Mouse (Mus musculus) cortical plate, adult 2 months (tissue): Measurements from ENCODE around the gene Aggf1.

Experiments
- CTCF ChIP-seq: fragments of 200-500 bp; IDR thresholded peaks from 2 replicates; pipeline ENCODE4 v1.5.1; 2011; ENCODE audit warnings: mild to moderate bottlenecking, control low read depth, low read length; ENCODE audit not compliant: insufficient read depth; ENCODE audit errors: extremely low read depth
- POLR2A ChIP-seq: fragments of 200-500 bp; IDR thresholded peaks from 2 replicates; pipeline ENCODE4 v1.6.1; 2011; ENCODE audit warnings: mild to moderate bottlenecking, low read length, control low read depth; ENCODE audit not compliant: insufficient read depth; ENCODE audit errors: extremely low read depth

DNA sequence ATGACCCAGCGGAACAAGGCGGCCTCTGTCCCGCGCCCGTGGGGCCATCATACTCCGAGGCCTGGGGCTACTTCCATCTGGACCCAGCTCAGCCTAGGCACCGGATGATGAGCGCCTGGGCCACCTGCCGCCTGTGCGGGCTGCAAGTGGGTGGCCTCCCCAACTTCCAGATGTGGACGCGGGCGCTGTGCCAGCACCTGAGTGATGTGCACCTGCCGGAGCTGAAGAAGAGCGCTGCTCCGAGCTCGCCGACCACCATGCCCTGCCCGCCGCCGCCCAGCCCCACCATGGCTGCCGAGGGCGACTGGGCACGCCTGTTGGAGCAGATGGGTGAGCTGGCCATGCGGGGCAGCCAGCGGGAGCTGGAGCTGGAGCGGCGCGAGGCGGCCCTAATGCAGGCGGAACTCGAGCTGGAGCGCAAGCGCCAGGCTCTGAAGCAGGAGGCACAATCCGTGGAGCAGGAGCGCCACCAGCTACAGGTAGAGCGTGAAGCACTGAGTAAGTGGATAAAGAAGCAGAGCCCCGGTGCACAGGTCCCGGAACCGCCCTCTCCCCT lies 39.0 kb downstream of the Aggf1 start:
- no peak for TF ChIP-seq POLR2A
- no peak for TF ChIP-seq CTCF
